Mouse (Mus musculus): ENCODE measurements around the gene Magt1.
"Not testable (repeated sequence)": the region's sequence is repeated elsewhere in the genome, so short reads cannot be mapped to it uniquely, and the experiment has no call there.

Magt1 gene

GRCm38 (mm10) chrX:106011465-106012159 is at the start of gene Magt1:
TSS of gene Magt1 (minus strand) at chrX:106011906.
- DNase-seq = peak; percentile 80

DNA sequence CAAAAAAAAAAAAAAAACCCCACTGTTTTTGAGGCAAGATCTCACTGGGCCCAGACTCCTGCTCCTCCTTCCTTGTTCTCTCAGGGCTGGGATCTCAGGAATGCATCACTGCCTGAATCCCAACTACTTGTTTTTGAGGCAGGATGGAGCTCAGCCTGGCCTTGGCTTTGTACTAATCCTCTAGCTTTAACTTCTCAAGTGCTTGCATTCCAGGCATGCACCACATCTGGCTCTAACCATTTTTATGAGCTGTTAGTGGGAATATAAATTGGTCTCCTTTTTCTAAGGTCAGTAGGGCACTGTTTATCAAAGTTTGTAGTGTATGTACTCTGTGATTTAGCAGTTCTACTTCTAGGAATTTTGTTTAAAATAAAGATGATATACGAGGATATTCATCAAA is 36.5 kb upstream of the Magt1 start:
- DNase-seq = no peak

- no peak for DNase-seq
These were observed 34.2 kb upstream of the Magt1 start for GRCm38 (mm10) chrX:106045928-106046327.

- DNase-seq = no peak
These were observed 33.7 kb upstream of the Magt1 start for GRCm38 (mm10) chrX:106045455-106045854.

- DNase-seq = no peak
These were observed 32.3 kb upstream of the Magt1 start for GRCm38 (mm10) chrX:106043863-106044617.

DNA sequence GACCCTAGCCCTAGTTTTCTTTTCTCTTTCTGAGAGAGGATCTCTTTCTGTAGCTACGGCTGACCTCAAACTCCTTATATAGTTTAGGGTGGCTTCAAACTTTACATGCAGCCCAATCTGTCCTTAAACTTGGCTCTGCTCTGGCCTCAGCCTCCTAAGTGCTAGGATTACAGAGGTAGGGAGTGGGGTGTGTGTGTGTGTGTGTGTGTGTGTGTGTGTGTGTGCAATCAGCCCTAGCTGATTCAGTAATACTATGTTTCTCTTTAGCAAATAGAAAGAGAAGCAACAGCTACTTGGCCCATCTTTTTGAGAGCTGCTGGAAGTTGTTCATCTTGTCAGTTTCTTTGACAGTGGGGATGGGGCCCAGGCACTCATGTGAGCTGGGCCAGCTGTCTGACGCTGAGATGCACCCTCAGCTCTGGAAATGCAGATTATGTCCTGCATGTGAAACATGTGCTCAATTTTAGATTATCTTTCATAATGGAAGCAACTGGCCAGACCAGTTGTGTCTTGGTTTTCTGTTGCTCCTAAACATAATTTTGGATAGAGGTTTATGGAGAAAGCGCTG is 25.6 kb upstream of the Magt1 start:
- DNase-seq = no peak

- no peak for DNase-seq
These were observed 24.0 kb upstream of the Magt1 start for GRCm38 (mm10) chrX:106035727-106036126.

DNA sequence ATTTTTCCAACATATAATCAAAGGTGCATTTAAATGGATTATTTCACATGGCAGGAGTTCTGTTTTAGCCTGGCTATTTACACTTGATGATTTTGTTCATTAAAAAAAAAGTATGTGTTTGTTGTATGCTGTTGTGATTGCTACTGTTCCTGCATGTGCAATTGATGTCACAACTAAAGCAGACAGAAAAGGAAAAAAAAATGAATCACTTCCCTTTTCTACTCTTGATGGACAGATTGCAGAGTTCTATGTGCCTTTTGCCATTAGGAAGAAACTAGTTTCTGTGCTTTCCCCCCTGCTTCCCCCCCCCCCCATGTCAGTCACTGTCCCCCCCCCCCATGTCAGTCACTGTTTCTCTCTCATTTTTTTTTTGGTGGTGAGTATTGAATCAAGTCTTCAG is 19.4 kb upstream of the Magt1 start:
- DNase-seq = no peak

- no peak for DNase-seq
These were observed 18.5 kb upstream of the Magt1 start for GRCm38 (mm10) chrX:106030176-106030575.

DNA sequence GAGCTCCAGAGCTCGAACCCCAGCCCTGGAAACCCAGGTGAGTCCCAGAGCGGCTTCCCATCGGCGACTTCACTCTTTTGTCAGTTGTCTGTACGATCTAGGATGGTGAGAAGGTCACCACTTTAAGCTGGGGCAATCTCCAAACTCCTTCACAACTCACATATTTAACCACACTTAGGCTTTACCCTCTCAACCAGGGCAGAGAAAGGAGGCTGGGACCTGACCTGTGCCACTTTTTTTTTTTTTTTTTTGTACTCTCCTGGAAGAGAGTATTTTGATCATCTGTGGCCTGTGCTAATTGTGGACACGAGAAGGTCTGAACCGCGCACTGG is 15.6 kb upstream of the Magt1 start:
- DNase-seq = no peak

DNA sequence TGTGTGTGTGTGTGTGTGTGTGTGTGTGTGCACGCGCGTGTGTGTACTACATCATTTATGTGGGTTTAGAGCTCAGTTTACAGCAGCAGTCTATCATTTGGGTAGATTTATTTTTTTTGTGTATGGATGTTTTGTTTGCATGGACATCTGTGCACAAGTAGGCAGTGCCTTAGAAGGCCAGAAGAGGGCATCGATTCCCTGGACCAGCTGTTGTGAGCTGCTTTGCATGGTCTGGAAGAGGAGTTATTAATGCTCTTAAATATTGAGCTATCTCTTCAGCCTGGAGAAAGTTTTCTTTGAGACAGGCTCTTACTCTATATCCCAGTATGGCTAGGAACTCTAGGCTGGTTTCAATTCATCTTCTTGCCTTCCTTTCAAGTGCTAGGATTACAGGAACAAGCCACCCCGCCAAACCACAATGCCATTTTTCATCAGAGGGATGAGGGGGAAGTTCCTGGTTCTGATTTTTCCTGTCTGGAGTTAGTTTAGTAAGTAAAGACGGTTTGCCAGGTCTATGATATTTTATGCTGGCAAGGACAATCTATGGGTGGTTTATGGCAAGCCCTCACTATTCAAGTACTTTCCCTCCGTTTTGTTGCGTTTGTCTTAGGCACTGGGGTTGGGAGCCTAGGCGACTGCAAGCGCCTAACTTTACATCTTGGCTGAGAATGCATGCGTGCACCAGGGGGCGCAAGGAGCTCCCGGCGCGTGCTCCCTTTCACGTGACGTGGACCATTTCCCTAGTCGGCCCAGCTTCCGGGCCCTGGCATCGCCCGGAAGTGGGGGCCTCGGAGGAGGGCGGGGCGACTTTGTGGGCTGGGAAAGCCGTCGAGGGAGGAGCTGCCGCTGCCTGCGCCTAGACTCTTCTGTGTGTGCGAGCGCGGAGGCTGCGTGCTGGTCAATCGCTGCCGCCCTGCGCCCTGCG is 15.0 kb upstream of the Magt1 start, which contains the start of gene Atp7a:
Gene Atp7a (plus strand): TSS at position 859 of the 925 bp plus-strand sequence.
- peak; percentile 95 for DNase-seq

DNA sequence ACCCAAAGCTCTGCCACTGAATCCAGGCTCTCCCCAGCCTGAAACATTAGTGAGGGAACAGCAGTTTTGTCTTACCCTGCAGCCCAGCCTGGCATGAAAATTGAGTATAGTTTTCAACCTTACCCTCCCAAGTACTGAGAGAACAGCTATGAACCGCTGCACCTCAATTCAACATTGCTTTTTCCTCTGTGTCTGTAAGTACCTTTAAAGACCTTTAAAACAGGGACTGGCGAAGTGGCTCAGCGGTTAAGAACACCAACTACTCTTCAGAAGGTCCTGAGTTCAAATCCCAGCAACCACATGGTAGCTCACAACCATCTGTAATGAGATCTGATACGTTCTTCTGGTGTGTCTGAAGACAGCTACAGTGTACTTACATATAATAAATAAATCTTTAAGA is 5.8 kb upstream of the Magt1 start:
- no peak for DNase-seq

DNA sequence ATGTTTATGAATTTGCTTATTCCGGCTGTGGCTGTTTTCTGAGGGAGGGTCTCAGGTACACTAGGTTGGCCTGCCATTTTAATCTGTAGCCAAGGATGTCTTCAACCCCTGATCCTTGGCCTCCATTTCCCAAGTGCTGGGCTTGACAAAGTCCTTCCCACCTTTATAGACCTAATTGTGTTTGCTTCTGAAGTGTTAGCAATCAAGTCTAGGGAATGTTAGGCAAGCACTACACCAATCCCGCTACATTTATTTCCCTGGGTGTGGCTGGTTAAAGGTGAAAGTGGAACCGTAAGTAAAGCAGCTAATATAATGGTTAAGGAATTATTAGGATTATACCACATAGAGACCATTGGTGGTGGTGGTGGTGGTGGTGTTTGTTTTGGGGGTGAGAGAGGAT is 5.4 kb upstream of the Magt1 start:
- DNase-seq = no peak

DNA sequence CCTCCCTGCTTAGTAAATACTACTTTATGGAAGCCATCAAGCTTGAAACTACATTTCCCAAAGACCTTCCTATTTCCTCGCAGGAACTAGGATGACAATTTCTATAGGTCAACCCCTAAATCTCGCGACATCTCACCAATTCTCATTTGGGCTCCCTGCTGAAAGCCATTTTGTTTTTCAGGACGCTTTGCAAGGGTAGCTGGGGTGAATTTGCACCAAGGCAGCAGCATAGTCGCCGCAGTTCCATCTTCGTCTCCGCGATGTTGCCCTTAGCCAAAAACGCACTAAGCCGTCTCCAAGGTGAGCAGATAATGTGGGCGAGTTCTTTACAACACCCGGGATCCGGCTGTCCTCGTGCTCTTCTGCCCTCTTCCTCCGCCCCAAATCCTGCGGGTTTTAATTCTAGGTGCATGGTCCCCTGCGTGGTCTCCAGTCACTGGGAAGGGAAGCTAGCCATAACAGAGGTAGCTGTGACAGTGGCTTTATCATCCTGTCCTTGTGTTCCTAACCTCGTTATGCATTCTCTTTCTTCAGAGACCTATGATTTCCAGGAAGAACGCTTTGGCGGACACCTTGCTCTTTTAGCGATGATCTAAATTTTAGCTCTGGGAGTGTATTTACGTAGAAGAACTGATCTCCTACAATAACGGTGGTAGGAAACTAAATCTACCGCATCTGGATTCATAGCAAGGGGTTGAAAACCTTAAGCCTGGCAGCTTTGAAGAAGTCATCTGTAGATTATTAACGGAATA is 4.0 kb upstream of the Magt1 start, which contains the start of gene Cox7b:
Gene Cox7b (plus strand): TSS at position 130 of the 752 bp plus-strand sequence.
- DNase-seq = peak; percentile 76

DNA sequence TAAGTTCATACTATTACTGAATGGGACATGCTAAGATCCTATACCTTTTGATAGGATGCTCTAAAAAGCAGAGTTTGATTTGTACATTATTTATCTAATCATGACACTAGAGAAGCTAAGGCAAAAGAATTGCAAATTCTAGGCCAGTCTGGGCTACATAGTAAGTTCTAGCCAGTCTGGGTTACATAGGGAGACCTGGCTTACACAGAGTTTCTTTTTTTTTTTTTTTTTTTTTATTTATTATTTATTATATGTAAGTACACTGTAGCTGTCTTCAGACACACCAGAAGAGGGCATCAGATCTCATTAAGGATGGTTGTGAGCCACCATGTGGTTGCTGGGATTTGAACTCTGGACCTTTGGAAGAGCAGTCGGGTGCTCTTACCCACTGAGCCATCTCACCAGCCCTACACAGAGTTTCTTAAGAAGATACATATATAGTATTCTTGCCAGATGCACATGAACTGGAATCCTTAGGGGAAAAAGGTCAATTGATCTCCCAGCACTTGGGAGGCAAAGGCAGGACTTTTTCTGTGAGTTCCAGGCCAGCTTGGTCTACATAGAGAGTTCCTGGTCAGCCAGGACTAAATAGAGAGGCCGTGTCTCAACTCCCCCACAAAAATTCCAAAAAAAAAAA is 3.2 kb upstream of the Magt1 start:
- DNase-seq = not testable (repeated sequence)

- DNase-seq = peak; percentile 67
These were observed 1.5 kb upstream of the Magt1 start for GRCm38 (mm10) chrX:106013217-106013616.

DNA sequence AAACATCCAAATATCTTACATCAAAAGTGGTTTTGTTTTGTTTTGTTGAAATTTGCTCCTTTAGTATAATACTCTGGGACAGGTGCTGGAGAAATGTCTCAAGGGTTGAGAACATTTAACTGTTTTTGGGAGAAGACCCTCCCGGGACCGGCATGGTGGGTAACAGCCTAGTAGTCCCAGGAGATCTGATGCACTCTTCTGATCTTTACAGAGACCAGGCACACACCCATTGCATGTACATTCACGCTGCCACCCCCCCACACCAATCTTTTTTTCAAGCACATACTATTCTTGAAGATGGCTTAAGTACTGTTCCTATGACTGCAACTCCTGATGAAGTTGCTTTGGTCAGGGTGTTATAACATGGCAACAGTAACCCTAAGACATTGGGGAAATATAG is 853 bp upstream of the Magt1 start:
- DNase-seq = peak; percentile 13

- DNase-seq = no peak
These were observed 944 bp downstream of the Magt1 start for GRCm38 (mm10) chrX:106010762-106011161.

DNA sequence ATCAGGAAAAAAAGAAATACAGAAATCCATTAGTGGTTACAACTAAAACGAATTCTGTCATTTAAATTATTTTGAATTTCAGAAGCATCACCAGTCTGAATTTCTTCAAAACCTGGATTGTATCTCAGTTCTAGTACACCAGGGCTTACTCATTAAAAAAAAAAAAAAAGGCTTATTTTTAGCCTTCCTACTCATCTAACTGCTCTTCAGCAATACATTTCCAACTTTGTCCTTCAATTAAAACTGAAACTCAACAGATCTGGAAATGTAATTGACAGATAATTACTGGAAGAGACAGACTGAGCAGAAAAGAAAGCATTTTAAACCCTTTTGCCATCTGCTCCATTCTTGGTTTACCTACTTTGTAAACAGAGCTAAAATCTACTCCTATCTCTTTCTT is 10.1 kb downstream of the Magt1 start:
- DNase-seq = no peak

DNA sequence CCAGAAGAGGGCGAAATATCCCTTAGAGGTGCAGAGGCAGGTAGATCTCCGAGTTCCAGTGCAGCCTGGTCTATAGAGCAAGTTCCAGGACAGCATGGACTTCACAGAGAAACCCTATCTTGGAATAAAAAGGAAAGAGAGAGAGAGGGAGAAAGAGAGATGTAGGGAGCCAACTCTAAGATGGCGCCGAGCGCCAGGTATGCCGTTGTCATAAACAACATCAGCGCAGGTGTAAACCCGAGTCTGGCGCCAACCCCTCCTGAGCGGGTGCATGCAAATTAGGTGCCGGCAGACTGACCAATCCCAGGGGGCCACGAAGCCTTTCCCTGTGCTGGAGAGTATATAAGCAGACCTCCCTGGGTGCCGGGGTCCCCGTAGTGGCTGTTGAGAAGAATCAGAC is 54.6 kb downstream of the Magt1 start:
- DNase-seq = not testable (repeated sequence)

- DNase-seq = no peak
These were observed 57.7 kb downstream of the Magt1 start for GRCm38 (mm10) chrX:105953999-105954398.

- DNase-seq = no peak
These were observed 65.3 kb downstream of the Magt1 start for GRCm38 (mm10) chrX:105946357-105946756.
